Mouse (Mus musculus) gastrocnemius, postnatal 36 days (tissue): ENCODE measurements around the gene Gps2. TPM values are rescaled to one million over a fixed set of nuclear protein-coding genes. Genes with fewer than 3 reads are reported as not detected.

Source experiments
- DNase-seq, 2 experiments: peaks; one replicate each; pipeline ENCODE4 v3.0.0; 2022
- intact Hi-C: fragments of 180-260 bp; cut with DNase I; formaldehyde crosslinking; loops from one replicate; pipeline ENCODE4 v1.15.1; 2025
- long read RNA-seq, 2 experiments: library from polyadenylated mRNA; stranded (forward); transcript quantifications; one replicate each; pipeline ENCODE4 v2.0.0; 2021
- total RNA-seq, 2 experiments: library from RNA; stranded (reverse); gene quantifications; 2 replicates each; pipeline ENCODE4 v1.2.3; 2021

Gps2 gene
- 10 to 100 TPM; 33.9 to 42.5 TPM for total RNA-seq
- long read RNA-seq, experiment 1, transcript Gps2-201 (10 exons, 1,220 nt), result major isoform, 21 of 41 reads
- long read RNA-seq, experiment 1, transcript Gps2-203 (11 exons, 1,159 nt), result minor isoform, 12 of 41 reads
- long read RNA-seq, experiment 1, partial matches to known transcripts, result 5 of 41 reads
- long read RNA-seq, experiment 1, other reads (novel, unspliced or antisense), result 3 of 41 reads
- long read RNA-seq, experiment 2, transcript Gps2-201 (10 exons, 1,220 nt), result major isoform, 30 of 69 reads
- long read RNA-seq, experiment 2, transcript Gps2-203 (11 exons, 1,159 nt), result minor isoform, 28 of 69 reads
- long read RNA-seq, experiment 2, partial matches to known transcripts, result 4 of 69 reads
- long read RNA-seq, experiment 2, other reads (novel, unspliced or antisense), result 7 of 69 reads

DNA sequence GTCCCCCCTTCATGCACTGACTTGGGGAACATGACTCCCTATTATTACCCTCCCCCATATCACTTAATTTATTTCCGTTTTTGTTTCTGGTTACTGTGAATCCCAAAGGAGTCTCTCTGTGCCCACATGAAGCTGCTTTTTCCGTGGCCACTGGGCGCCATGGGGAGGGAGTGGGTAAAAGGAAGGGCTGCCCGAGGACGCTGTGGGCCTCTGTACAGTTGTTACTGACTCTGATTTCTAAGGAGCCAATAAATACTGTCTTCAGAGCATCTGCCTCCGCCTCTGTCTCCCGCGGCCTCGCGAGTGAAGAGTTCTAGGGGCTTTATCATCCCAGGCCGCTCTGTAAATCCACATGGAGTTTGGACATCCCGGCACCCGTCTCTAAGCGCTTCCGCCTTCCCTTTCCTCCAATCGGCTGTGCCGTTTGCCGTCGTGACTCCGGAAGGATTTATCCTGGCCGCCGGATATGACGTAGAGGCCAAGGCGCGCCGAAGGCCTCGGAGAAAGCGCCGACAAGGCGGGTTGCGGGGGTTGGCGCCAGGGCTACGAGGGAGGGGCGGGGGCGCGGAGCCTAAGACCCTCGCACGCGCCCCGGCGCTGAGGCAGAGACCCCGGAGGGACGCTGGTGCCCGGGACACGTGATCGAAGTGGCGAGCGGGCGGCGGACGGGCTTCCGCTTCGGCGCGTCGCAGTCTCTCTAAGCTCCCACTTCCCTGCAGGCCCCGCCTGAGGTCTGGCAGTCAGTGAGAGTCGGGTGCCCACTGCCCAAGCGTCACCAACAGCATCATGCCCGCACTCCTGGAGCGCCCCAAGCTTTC, at the start of gene Gps2:
TSS of gene Gps2 (plus strand) at position 335 of the 818 bp plus-strand sequence.
- intact Hi-C loops, result no loop called here
- peak; percentile 85 to 88 for DNase-seq

GRCm38 (mm10) chr11:69864138-69864860, 49.4 kb upstream of the Gps2 start:
- DNase-seq, result no peak
- intact Hi-C loops, result no loop called here

GRCm38 (mm10) chr11:69865561-69865960, 48.1 kb upstream of the Gps2 start:
- intact Hi-C loops, result no loop called here
- no peak for DNase-seq

DNA sequence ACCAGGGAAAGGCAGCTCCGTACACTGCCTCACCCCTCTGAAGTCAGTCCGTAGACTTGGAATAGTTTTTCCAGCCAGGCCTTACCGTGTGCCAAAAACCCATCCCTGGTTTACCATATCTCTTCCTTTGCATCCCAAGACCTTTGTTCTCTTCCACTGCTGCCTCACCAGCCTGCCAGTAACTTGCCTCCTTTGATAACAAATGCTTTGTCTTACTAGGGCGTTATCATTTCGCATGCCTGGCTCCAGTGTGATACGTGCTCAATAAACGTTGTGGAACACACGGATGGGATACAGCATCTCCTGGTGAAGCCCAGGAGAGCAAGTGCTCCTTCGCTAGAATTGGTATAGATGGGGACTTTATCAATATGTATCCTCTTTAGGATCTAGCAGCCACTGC, 46.4 kb upstream of the Gps2 start:
- intact Hi-C loops, result no loop called here

GRCm38 (mm10) chr11:69870289-69871069, 43.2 kb upstream of the Gps2 start:
- DNase-seq, result no peak
- intact Hi-C loops, result loop anchor here (10.0 kb wide), 1 partner anchor 216 kb away; the partner anchor contains the start of gene Sox15

More for the DNA sequence above, 46.4 kb upstream of the Gps2 start:
- DNase-seq, result no peak

DNA sequence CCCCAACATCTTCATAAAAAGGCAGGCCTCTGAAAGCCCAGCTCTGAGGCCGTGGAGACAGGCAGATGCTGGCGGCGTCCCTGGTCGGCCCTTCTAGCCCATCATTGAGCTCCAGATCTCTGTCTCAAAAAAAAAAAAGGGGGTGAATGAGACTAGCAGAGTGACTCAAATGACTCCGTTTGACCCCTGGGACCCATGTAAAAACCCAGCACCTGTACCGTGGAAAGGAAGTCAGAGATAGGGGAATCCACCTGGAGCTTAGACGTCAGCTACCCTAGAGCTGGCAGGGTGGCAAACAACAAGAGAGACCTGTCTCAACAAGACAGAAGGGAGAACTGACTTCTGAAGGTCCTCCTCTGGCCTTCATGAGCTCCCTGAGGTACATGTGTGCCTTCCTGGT, 41.9 kb upstream of the Gps2 start:
- intact Hi-C loops, result loop anchor here (10.0 kb wide), 1 partner anchor 217 kb away; the partner anchor contains the start of gene Sox15
- no peak for DNase-seq

- intact Hi-C loops, result loop anchor here (10.0 kb wide), 1 partner anchor 218 kb away; the partner anchor contains the start of gene Sox15
- no peak for DNase-seq
These were observed 41.2 kb upstream of the Gps2 start for GRCm38 (mm10) chr11:69872451-69872850.

GRCm38 (mm10) chr11:69876186-69876585, 37.5 kb upstream of the Gps2 start:
- no peak for DNase-seq

GRCm38 (mm10) chr11:69876867-69877266, 36.8 kb upstream of the Gps2 start:
- peak; percentile 81 to 83 for DNase-seq
- intact Hi-C loops, result loop anchor here (2.0 to 10.0 kb wide), 4 partner anchors 75 to 222 kb away; partner anchors contain the start of genes Fgf11, Slc35g3 and Sox15

More at GRCm38 (mm10) chr11:69876186-69876585, 37.5 kb upstream of the Gps2 start:
- intact Hi-C loops, result loop anchor here (2.0 to 10.0 kb wide), 4 partner anchors 74 to 221 kb away; partner anchors contain the start of genes Fgf11, Slc35g3 and Sox15

- intact Hi-C loops, result loop anchor here (2.0 to 10.0 kb wide), 4 partner anchors 76 to 223 kb away; partner anchors contain the start of genes Fgf11, Slc35g3 and Sox15
- no peak for DNase-seq
These were observed 35.8 kb upstream of the Gps2 start, which contains the start of gene Tmem95 for GRCm38 (mm10) chr11:69877878-69878277. Gene Tmem95, minus strand, starts transcription at chr11:69878018.

- no peak for DNase-seq
- intact Hi-C loops, result loop anchor here (5.0 to 10.0 kb wide), 3 partner anchors 76 to 224 kb away; partner anchors contain the start of genes Fgf11, Slc35g3 and Sox15
These were observed 35.3 kb upstream of the Gps2 start for GRCm38 (mm10) chr11:69878399-69878798.

GRCm38 (mm10) chr11:69878952-69879351, 34.7 kb upstream of the Gps2 start:
- intact Hi-C loops, result loop anchor here (5.0 to 10.0 kb wide), 3 partner anchors 77 to 224 kb away; partner anchors contain the start of genes Fgf11, Slc35g3 and Sox15
- no peak for DNase-seq

- no peak for DNase-seq
- intact Hi-C loops, result loop anchor here (5.0 to 10.0 kb wide), 3 partner anchors 77 to 225 kb away; partner anchors contain the start of genes Fgf11, Slc35g3 and Sox15
These were observed 34.0 kb upstream of the Gps2 start for GRCm38 (mm10) chr11:69879711-69880110.

DNA sequence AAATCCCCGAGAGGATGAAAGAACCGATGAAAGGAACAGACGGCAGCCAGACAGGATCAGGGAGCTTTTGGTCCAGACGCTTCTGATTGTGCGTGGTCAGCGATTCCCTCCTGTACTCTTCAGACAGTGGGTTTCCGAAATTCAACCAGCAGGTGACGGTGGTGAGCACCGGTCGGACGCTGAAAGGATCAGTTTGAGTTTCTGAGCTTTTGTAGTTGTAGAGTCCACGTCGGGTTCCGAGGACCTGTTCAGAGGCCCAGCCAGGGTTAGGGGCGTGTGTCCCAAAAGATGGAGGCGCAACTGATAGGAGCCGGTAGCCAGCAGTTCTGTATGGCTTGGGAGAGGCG, 33.2 kb upstream of the Gps2 start:
- intact Hi-C loops, result no loop called here
- DNase-seq, result peak in 1 of 2 experiments; percentile 62

- intact Hi-C loops, result no loop called here
- peak; percentile 88 to 92 for DNase-seq
These were observed 32.7 kb upstream of the Gps2 start, which contains the start of gene Kctd11 for GRCm38 (mm10) chr11:69880853-69881603. Gene Kctd11, minus strand, starts transcription at chr11:69881406.

DNA sequence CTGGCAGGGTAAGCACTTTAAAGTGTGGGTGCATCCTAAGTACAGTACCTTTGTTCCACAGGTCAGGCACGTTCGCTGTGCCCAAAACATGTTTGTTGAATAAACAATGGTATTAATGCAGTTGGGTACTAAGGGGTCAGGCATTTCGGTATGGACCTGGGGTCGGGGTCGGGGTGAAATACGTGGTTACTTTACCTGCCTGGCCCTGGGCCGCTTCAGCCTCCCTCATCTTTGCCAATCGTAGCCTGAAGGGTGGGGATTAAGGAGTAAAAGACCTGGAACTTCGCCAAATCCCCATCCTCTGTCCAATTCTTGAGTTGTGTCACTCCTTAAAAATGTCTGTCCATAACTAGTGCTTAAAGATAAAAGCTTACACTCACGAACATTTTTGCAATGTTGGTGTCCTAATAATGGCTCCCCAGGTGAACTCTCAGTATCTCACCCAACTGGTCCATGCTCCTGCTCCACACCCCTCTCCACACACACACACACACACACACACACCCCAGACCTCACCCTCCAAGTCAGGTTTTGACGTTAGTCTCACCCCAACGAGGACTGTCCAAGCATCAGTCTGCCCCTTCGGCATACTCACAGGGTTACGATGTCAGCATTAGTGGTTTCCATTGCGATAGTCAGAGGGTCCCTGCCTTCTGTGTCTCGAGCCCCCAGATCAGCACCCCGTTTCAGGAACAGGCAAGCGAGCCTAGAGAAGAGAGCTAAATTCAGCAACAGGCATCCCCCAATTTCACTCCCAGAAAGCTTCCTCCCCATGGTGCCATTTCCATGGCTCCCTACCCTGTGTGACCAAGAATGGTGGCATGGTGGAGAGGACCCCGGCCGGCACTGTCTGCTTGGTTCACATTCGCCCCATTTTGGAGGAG, 31.7 kb upstream of the Gps2 start:
- DNase-seq, result no peak
- intact Hi-C loops, result no loop called here

DNA sequence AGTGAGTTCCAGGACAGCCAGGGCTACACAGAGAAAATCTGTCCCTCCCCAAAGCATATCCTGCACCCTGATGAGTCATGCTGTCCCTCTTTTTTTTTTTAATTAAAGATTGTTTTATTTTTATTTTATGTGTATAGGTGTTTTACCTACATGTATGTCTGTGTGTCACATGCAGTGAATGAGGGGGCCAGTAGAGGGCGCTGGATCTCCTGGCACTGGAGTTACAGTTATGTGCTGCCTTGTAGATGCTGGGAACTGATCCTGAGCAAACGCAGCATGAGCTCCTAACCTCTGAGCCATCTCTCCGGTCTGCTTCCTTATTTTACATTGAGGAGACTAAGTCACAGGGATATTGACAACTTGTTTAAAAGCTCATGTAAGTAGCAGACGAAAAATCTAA, 30.6 kb upstream of the Gps2 start:
- intact Hi-C loops, result no loop called here
- no peak for DNase-seq
